Mouse (Mus musculus) cerebellum, adult 2 months (tissue): ENCODE results near the gene Aldob.

Experiments
- CTCF ChIP-seq: fragments of 200-500 bp; IDR thresholded peaks from 2 replicates; pipeline ENCODE4 v1.5.1; 2011; ENCODE audit warnings: low read depth, mild to moderate bottlenecking, control low read depth, low read length, moderate library complexity, borderline replicate concordance; ENCODE audit not compliant: insufficient read depth
- POLR2A ChIP-seq: fragments of 200-500 bp; IDR thresholded peaks from 2 replicates; pipeline ENCODE4 v1.6.1; 2011; ENCODE audit warnings: low read length, control low read depth, borderline replicate concordance; ENCODE audit not compliant: insufficient read depth

GRCm38 (mm10) chr4:49586811-49587210, 37.5 kb upstream of the Aldob start:
- TF ChIP-seq CTCF = no peak
- TF ChIP-seq POLR2A = no peak
